Mouse (Mus musculus): ENCODE data around the gene Ercc5.

Ercc5 gene

DNA sequence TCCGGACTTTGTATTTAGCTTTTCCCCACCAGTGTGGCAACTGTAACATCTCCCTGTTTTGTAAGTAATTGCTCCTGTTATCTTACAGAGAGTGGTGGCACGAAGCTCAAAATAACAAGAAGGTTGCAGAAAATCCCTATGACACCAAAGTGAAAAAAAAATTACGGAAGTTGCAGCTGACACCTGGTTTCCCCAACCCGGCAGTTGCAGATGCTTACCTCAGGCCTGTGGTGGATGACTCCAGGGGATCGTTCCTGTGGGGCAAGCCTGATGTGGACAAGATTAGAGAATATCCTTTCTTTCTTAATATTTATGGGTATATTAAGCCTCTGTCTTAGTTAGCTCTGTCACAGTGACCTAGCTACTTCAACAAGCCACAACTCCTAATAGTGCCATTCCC, 30.5 kb downstream of the Ercc5 start:
- no peak for DNase-seq

DNA sequence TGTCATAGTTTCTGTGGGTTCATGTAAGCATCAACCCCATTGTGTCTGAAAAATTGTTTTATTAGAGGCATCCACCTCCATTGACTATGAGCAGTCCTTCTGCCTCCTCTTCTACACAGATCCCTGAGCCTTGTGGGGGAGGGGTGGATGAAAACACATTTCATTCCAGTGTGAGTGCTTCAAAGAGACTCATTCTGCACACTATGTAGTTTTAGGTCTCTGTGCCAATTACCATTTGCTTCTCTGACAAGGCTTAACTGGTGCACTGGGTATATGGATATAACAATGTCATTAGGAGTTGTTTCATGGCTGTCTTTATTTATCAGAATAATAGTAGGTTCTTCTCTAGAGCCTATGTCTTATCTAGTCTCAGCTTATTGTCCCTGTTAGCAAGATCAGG, 38.9 kb downstream of the Ercc5 start:
- no peak for DNase-seq

DNA sequence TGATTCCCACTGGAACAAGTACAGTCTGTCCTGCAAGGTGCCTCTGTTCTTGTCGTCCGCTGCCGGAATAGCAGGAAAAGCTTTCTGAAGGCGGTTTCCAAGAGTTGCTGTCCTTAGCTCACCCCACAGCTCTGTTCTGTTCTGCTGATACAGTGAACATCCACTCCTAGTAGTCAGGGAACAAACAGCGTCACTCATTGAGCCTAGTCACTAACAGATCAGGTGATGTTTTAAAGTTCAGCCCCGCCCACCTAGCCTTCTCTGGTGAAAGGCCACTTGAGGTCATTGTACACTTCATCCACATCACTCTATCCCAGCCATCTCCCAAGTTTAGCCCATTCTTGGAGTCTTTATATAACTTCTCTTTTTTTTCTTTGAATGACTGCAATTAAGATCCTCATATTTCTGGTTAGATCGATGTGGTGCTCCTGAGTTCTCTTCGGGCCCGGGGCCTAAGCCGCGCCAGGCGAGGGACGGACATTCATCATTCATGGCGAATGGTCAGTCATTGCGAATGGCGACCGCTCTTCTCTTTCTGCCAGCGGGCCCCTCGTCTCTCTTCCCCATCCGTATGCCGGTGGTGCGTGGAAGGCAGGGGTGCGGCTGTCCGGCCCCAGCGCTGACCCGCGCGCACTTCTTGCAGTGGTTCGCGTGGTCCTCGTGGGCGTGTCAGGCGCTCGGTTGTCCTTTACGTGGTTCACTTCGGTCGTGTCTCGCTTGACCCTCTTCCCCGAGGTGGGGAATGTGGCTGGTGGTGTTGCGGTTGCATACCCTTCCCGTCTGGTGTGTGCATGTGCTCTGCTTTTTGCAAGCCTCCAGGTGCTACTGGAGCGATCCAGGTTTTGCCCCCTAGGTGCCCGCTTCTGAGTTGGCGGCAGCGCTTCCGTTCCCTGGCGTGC, 51.0 kb downstream of the Ercc5 start:
- no peak for DNase-seq

DNA sequence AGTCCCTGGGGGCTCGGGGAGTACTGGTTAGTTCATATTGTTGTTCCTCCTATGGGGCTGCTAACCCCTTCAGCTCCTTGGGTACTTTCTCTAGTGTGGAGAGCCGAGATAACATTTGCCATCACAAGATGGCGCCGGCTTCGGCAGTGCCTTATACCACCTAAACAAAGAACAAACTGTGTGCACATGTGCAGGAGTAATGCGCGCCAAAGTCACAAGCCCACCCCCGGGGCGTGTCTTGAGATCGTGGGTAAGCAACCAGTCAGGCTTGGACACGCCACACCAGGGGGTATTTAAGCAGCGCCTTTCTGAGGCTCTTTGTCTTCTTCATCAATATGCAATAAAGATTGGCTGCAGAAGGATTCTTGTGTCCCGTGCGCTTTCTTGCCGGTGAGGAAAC, 55.3 kb downstream of the Ercc5 start:
- DNase-seq, result no peak

DNA sequence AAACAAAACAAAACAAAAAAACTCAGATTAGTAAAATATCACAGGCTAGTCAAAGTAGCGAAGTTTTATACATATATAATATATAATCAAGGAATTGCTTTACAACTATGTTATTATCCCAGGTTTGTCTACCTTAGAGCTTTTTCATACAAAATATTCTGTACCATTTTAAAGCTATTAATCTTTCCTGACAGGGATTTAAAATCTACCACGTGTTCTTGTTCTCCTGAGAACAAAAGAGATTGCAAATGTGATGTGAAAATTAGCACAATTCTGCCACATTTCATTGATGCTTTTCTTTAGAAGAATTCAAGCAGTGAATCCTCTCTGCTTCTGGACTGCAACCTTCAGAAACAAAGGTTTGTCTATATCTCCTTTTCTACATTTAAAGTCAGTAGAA, 66.9 kb downstream of the Ercc5 start:
- DNase-seq, result no peak

DNA sequence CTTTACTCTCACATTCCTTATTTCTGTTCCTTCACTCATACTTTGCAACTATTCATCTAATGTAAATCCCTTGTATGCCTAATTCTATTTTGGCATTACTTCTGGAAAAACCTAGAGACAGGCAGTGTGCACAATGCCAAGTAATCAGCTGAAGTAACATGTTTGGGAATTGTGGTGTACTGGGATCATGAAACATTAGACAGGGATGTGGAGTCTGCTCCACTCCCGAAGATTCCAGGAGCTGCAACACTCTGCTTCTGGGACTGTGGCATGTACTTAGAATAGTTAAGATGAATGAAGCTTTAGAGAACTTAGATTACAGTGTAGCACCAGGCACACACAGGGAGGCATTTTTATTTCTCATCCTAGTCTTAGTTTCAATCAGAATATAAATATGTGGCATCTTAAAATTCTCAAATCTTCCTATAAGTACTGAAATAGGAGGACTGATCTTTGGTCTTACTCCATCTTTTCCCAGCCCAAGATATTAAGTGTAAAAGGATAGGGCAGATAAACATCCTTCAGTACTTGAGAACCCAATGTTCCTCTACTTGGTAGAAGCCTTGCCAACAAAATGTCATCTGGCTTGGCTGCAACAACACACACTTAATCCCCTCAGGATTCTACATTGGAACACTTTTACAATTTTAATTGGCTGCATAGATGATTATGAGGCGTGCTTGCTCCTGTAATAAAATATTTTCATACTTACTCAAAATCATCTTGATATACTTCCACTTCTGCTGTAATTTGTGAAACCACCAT, 69.0 kb downstream of the Ercc5 start:
- DNase-seq, result no peak

DNA sequence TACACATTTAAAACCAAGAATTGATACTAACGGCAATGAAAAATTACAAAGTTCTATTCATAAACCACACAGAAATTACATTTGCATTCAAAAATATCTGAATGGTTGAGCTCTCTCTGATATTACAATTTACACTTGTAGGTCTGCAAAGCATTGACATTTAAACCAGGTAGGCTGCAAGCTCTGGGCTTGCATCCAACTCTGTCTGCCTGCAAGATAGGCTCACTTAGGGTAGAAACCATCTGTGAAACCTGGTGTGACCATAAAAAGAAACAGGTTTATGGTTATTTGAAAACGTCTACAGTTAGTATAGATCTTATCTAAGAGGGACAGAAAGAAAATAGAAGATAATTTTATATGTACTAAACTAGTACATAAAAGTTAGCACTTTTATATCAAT, 69.6 kb downstream of the Ercc5 start:
- no peak for DNase-seq

DNA sequence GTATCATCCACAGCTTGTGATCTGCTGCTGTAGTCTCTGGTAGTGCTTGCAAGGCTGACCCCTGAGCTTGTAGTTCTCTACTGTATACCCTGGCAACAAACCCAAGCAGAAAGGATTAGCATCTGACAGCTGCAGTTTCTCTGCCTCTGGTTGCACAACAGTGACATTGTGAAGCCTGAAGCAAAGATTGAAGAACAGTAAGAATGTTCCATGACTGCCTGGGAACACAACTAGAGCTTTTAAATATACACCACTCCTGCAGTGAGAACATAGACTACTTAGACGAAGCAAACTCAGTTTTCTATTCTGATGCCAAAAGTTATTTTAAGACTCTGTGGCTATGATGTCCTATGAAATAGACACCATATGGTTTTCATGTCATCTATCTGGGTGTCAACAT, 71.3 kb downstream of the Ercc5 start, which contains the start of gene Mettl21e:
Gene Mettl21e, minus strand, starts transcription at position 86 of the 400 bp plus-strand sequence.
- DNase-seq, result no peak

DNA sequence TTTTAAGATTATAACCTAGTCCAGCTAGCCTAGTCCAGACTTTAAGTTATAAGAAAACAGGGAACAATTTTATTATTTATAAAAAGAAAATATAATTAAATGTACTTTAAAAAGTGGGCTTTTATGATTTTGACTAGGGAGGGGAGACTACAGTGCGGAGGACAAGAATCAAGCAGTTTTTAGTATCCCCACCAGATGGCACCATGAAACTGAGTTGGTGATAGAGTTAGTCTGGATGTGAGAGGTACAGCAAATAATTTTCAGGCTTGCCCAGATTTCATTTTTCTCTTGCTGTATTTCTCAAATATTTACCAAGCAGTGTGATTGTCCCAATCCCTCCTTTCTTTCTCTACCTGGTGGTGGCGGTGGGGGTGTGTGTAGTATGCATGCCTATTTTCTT, 81.5 kb downstream of the Ercc5 start:
- DNase-seq, result no peak
